Mouse (Mus musculus): ENCODE measurements around the gene Nefh. TPM values are rescaled to one million over a fixed set of nuclear protein-coding genes. Genes with fewer than 3 reads are reported as not detected.

Gene Nefh
- total RNA-seq (2021) = 1 to 10 TPM; 2.1 TPM
- polyA plus RNA-seq (2012; rRNA removed) = 0.71 and 2.5 TPM in 2 replicates
- long read RNA-seq, partial matches to known transcripts = 0 of 2 reads
- long read RNA-seq, other reads (novel, unspliced or antisense) = 0 of 2 reads

- no peak for DNase-seq
Measured at GRCm38 (mm10) chr11:4947813-4948174, at the start of gene Nefh. Gene Nefh (minus strand): TSS chr11:4948064.

GRCm38 (mm10) chr11:4996621-4997199 is 48.8 kb upstream of the Nefh start:
- no peak for DNase-seq

DNA sequence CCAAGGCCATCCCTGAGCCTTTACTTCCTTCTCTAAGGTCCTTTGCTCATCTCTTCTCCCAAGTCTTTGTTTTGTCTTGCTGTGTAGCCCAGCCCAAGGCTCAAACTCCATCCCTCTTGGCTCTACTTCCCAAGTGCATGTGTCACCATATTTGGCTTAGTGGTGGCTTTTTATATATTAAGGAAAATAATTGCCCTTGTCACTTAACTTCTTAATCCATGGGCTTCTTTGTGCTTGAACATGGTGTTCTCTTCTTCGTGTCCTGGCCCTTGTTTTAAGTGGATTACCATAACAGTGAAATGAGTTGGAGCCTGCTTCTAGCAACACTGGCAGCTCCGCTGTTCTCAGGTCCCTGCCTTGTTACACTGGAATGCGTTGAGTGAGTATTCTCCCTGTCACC is 47.8 kb upstream of the Nefh start:
- DNase-seq = no peak

- DNase-seq = no peak
Measured at GRCm38 (mm10) chr11:4992471-4992870, 44.6 kb upstream of the Nefh start.

DNA sequence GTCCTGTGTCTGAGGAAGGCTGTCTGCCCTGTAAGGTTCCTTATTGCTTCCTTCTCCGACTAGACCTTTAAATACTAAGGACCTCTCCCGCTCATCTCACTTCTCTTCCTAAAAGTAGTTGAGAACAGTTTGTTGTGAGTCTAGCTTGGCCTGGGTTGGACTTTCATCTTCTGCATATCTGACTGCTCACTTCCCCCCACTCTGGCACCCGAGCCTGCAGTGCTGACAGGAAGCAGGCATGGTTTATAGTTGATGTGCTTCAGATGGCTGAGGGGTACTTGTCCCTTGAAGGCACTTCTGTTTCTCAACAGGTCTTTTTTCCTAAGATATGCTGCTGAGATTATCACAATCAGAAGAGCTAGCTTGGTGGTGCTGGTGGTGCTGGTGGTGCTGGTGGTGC is 41.3 kb upstream of the Nefh start:
- no peak for DNase-seq

DNA sequence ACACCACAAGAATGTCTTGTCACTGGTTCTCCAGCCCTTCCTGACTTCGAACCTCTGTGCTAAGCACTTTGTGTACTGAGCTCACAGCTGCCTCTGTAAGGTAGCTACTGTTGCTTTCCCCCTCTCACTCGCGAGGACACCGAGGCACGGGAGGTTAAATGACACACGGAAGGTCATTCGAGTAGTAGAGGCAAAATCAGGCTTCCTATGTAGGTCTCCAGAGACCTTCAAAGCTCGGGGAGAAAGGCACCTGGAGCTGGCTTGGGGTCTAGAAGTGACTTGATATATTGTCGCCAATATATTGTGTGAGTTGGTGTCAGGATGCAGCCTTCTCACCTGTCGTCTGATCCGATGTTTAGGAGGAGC is 39.6 kb upstream of the Nefh start:
- DNase-seq = no peak

DNA sequence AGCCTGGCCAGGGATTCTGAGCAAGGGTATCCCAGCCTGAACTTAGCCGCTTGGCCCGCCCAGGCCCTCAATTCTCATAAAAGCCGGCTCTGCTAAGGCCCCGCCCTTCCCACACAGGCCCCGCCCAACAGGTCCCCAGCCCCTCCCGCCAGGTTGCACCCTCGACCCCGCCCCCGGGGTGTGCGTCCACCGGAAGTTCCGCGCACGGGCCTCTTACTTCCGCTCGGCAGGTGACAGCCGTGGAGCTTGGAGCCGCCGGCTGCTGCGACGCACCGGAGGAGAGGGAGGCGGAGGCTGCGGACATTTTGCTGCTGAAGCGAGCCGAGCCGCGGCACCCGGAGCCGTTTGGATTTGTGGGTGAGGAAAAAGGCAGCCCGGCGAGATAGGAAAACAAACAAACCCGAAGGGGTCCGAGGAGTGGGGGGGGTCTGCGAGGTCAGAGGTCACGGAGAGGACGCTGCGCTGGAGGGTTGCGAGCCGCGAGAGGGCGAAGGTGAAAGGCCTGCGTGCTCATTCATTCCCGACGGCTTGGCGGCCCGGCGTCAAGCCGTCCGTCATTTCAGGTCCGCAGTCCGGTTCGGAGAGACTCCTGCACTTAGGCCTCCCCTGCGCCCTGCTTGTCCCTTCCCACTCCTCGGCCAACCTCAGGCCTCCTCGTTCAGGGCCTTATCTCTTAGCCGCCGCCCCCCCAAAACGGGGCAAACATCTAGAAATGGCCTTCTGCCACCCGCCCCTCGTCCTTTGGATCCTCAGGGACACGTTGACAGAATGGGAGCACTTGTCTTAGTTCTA is 39.0 kb upstream of the Nefh start, which contains the start of gene Ap1b1:
Ap1b1 (plus strand) TSS at position 130 of the 792 bp plus-strand sequence.
- peak; percentile 96 for DNase-seq

DNA sequence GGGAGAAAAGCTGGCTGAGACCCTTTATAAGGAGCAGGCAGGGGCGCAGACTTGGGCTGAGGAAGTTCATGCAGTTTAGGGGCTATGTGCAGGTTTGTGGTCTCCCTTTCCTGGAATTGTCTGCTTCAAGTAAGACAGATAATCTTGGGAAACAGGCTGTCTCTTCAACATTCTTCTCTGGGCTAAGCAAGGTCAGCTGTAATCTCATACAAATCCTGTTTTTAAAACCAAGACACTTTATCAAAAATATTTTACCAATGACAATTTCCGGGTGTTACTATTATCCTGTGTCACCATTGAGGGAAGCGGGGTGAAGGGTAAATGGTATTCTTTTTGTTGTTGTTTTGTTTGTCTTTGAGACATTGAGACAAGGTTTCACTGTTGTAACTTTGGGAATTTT is 36.9 kb upstream of the Nefh start:
- no peak for DNase-seq

DNA sequence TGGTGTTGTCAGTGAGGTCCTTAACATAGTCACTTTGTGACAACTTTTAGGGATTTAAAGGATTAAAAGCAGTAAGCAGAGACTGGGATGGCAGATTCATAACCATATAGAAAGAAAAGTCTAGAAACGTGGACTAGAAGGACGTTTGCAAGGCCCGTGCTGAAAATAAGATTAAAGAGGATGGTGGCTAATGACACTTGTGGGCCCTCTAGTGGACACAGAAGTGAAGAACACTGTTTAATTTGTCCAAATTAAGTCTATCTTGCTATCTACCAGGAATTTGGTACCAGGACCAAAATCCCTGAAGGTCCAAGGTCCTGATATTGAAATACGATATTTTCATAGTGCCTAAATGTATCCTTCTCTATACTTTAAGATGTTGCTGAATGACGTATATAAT is 36.4 kb upstream of the Nefh start:
- no peak for DNase-seq

DNA sequence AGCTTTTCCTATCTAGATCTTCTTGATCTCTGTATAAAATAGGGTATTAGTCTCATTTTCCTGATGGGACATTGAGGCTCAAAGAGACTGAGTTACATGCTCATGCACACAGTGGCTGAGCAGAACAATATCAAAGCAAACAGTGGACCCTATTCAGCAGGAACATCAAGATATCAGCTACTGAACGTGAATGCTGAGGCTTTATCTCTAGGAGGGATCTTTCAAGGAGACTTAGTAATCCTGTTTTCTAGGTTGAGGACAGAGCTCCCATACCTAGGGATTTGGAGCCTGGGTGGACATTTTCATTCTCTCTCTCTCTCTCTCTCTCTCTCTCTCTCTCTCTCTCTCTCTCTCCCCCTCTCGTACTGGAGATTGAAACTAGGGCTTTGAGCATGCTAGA is 35.7 kb upstream of the Nefh start:
- DNase-seq = no peak

GRCm38 (mm10) chr11:4983010-4983409 is 35.1 kb upstream of the Nefh start:
- no peak for DNase-seq

GRCm38 (mm10) chr11:4975623-4976022 is 27.8 kb upstream of the Nefh start:
- DNase-seq = peak; percentile 67

DNA sequence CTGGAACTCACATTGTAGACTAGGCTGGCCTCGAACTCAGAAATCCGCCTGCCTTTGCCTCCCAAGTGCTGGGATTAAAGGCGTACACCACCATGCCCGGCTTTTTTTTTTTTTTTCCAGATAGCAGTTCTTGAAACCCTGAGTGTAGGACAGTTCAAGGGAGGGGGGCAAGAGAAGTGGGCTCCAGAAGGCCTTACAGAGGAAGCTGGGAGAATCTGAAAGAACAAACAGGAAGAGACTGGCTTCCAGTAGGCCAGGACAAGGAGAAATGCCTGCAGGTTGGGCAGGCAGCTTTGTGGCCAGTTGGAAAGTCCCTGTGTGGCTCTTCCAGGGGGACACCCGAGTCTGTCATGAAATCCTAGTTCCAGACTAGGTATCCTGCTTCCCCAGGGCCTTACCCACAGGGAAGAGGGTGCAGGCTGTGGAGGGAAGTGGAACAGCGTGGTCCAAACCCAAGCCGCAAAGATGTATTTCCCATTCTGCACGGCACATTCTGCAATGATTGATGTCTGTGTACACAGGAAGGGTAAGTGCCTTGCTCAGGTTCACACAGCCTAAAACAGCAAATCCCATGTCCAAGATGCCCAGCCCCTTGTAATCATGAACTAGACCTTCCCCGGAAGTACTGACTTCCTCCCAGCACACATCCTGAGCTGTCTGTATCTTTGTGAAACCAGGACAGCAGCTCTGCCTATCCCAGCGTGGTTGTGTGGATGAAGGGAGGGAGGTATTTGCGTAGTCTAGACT is 26.7 kb upstream of the Nefh start:
- peak; percentile 29 for DNase-seq

- no peak for DNase-seq
Measured at GRCm38 (mm10) chr11:4973871-4974256, 26.0 kb upstream of the Nefh start.

DNA sequence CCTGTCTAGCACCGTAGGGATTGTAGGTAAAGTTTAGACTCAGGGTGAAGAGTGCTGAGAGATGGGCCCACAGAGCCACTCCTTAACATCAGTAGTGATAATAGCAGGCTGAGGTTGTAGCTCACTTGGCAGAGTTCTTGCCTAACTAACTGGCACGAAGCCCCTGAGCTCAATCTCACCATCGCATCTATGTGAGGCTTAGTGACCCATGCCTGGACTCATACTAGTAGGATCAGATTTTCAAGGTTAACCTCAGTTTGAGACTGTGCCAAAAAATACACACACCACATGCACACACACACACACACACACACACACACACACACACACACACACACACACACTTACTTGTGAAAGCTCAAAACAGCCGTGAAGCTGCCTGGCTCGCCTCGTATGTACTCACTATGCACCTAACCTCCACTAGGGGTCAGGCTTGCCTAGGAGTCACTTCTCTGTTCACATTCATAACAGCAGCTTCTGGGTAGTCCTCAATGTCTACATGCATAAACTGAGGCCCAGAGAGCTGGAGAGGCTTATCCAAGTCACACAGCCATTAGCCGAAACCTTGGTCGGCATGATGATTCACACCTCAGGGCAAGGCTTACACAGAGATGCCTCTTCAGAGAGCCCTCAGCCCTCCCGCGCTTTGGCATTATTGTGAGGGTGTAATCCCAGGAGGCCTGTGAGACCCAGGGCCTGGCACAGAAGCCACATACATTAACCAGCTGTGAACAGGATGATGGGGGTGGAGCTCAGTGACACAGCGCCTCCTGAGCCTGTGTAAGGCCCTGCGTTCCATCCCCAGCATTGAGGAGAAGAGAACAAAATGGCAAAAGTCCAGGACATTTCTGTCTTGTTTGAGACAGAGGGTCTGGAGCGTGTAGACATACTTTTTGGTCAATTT is 25.4 kb upstream of the Nefh start:
- peak; percentile 53 for DNase-seq

DNA sequence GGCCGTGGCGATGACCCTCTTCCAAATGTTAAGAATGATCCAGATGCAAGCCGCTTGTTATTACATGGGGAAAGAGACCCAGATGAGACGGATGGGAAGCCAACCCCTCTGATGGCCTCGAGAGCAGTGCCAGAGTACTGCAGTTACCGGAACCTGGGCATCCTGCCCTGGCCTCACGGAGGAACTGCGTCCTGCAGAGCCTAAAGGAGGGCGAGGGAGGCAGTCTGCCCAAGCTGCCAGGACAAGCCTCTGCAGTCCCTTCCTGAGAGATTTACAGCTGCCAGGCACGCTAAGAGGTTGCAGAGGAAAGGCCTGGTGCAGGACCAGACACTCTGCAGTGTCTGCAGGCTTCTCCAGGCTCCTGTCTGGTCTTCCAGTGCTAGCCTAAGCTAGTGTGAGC is 20.5 kb upstream of the Nefh start:
- DNase-seq = no peak

DNA sequence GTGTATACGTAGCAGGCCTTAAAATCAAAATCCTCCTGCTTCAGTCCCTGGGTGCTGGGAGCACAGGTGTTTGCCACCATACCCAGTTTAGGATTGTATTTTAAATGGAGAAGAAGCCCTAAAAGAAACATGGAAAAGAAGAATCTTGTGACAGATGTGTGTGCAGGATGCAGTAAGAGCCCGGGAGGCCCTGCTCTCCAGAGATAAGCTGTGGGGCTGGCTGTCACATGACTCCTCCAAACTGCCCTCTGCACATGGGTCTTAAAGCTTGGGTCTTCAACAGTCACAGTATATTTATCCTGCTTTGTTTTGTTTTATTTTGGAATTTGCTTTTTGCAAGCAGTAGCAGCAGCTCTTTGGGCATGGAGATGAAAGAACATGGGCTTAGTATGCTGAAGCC is 19.7 kb upstream of the Nefh start:
- no peak for DNase-seq

GRCm38 (mm10) chr11:4966888-4967287 is 19.0 kb upstream of the Nefh start:
- no peak for DNase-seq

GRCm38 (mm10) chr11:4966325-4966724 is 18.5 kb upstream of the Nefh start:
- no peak for DNase-seq

- DNase-seq = peak; percentile 31
Measured at GRCm38 (mm10) chr11:4963099-4963808, 15.4 kb upstream of the Nefh start.

DNA sequence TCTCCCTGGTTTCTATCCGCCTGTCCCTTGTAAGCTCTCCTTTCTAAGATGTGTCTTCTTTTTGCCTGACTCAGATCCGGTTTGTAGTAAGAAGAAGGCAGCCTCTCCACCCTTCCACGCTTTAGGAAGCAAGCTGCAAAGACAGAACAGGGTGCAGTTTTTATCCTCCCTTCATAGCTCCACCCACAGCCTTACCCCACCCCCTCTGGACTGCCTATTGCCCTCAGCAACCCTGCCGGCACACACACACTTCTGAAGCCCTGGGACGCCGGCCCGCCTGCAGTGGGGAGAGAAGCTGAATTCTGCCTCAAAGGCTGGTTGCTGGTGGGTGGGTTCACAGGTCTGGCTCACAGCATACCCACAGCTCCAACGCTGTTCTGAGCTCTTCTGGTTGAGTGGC is 6.1 kb upstream of the Nefh start:
- DNase-seq = peak; percentile 7

All from adrenal gland, adult 2 months (tissue).